Mouse (Mus musculus): Measurements from ENCODE around the gene Aspg. TPM values are rescaled to one million over a fixed set of nuclear protein-coding genes. Genes with fewer than 3 reads are reported as not detected.

Aspg gene
- polyA plus RNA-seq, 1 experiment from 2014 or later: 3.7 TPM

DNA sequence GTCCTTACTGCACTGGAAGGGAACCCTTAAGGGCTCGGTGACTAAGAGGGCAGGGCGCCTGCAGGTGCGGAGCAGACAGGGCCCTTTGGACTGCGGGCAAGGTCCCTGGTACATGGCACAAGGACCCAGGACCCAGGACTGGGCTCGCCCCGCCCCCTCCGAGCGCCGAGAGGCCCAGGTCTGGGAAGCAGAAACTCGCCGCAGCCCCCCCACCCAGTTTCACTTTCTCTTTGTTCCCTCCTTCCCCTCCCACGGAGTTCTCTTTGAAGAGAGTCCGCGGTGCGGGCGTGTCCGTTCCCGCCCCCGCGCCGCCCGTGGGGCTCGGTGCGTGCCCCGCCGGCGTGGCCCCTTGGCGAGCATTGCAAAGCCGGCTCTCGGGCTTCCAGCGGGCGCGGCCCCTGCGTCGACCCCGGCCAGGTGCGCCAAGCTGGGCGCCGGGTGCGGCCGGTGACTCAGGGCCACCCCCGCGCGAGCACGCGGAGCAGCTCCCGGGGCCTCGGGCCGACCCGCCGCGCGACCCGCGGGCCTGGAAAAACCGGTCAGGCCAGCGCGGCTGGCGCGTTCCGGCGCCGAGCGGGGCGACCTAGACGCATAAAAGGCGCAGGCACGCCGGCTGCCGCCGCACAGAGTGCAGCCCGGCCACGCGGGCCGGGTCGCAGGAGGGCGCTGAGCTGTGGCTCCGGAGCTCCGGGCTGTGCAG is 23.8 kb downstream of the Aspg start:
- Histone ChIP-seq H3K36me3 (ENCODE audit: insufficient read depth, low read length) (no peaks in the 10 kb centered on the region), H3K4me1 (ENCODE audit: insufficient read depth, low read length) (peaks cover 21% of the 10 kb centered on the region), H3K9me3 (ENCODE audit: low read length) (no peaks in the 10 kb centered on the region), H3K27me3 (ENCODE audit: insufficient read depth, low read length) (peaks cover 37% of the 10 kb centered on the region), H3K9ac (replicated peaks; ENCODE audit: low read length) (peak overlapping the region; percentile 76), H3K27ac (ENCODE audit: low read length) (peak overlapping the region; percentile 93), H3K4me2 (replicated peaks; ENCODE audit: low read depth, low read length) (peak overlapping the region; percentile 80), H3K4me3 (ENCODE audit: low read length) (peak overlapping the region; percentile 77)
- ATAC-seq (ENCODE audit: low FRiP score, low TSS enrichment): peak; percentile 86
- under 1% methylated on average over 63 of the region's 79 CpGs for WGBS

DNA sequence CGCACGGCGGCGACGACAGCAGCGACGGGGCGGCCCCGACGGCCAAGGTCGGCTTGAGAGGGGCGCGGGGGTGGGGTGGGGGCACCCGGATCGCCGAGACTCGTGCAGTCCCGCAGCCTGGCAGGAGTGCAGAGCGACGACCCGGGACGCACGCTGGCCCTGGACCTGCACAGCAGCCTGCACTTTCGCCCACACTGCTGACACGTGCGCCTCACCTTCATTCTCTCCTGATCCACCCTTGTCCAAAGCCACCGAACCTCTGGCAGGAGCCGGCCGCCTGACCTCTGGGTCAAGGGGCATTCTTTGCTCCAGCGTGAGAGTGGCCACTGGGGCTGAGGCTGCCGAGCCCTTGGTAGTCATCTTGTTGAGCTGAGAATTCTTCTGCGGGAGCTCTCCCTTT is 24.5 kb downstream of the Aspg start:
- peak overlapping the region; percentile 80 for H3K4me2 ChIP-seq (replicated peaks; ENCODE audit: low read depth, low read length)
- H3K36me3 ChIP-seq (ENCODE audit: insufficient read depth, low read length): no peaks in the 10 kb centered on the region
- H3K4me1 ChIP-seq (ENCODE audit: insufficient read depth, low read length): peaks cover 21% of the 10 kb centered on the region
- H3K4me3 ChIP-seq (ENCODE audit: low read length): peak overlapping the region; percentile 77
- 9% methylated on average over 28 of the region's 32 CpGs for WGBS
- H3K27me3 ChIP-seq (ENCODE audit: insufficient read depth, low read length): peaks cover 37% of the 10 kb centered on the region
- peak overlapping the region; percentile 78 for H3K27ac ChIP-seq (ENCODE audit: low read length)
- H3K9me3 ChIP-seq (ENCODE audit: low read length): no peaks in the 10 kb centered on the region
- peak overlapping the region; percentile 76 for H3K9ac ChIP-seq (replicated peaks; ENCODE audit: low read length)
- ATAC-seq (ENCODE audit: low FRiP score, low TSS enrichment): peak; percentile 55

DNA sequence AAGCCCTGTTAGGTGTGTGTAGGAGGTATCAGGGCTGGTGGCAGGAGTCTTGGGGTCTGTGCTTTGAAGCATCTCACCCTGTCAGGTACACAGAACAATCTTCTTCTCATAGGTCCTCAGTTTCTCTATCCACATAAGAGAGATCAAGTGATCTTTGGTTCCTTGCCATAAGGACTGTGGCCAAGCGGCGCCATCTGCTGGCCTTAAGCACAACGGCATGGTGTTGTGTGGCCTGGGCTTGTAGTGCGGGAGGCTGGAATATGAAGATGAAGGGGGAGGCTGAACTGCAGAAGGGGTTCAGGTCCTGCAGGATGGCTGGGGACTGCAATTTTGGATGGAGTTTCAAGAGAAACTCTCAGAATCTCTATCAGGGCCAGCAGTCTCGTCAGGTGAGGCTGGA is 33.8 kb downstream of the Aspg start:
- no peak for ATAC-seq (ENCODE audit: low FRiP score, low TSS enrichment)
- H3K27ac ChIP-seq (ENCODE audit: low read length): no peak overlapping the region
- peaks cover 15% of the 10 kb centered on the region for H3K4me1 ChIP-seq (ENCODE audit: insufficient read depth, low read length)
- H3K9me3 ChIP-seq (ENCODE audit: low read length): no peaks in the 10 kb centered on the region
- peaks cover 43% of the 10 kb centered on the region for H3K27me3 ChIP-seq (ENCODE audit: insufficient read depth, low read length)
- WGBS: 9% methylated on average over 5 of the region's 5 CpGs
- H3K4me2 ChIP-seq (replicated peaks; ENCODE audit: low read depth, low read length): no peak overlapping the region
- no peaks in the 10 kb centered on the region for H3K36me3 ChIP-seq (ENCODE audit: insufficient read depth, low read length)
- H3K4me3 ChIP-seq (ENCODE audit: low read length): no peak overlapping the region
- no peak overlapping the region for H3K9ac ChIP-seq (replicated peaks; ENCODE audit: low read length)

DNA sequence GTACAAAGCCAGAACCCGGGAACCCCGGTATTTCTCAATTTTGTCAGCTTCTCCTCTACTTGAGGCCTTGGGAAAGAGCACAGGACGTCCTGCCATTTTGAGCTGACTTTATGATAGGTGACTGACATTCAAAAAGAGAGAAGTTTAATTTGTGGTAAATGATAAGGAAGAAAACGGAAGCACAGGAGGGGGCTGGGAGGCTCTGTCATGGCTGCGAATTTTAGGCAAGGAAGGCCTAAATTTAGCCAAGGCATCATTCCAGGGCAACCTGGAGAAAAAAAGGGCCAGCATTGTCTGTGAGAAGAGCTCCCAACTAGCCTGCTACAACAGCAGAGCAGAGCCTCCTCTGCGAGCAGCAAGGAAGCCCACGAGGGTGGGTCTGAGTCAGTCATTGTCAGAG is 34.3 kb downstream of the Aspg start:
- no peak overlapping the region for H3K4me3 ChIP-seq (ENCODE audit: low read length)
- H3K27me3 ChIP-seq (ENCODE audit: insufficient read depth, low read length): peaks cover 43% of the 10 kb centered on the region
- no peak overlapping the region for H3K4me2 ChIP-seq (replicated peaks; ENCODE audit: low read depth, low read length)
- no peak overlapping the region for H3K27ac ChIP-seq (ENCODE audit: low read length)
- no peaks in the 10 kb centered on the region for H3K9me3 ChIP-seq (ENCODE audit: low read length)
- H3K36me3 ChIP-seq (ENCODE audit: insufficient read depth, low read length): no peaks in the 10 kb centered on the region
- ATAC-seq (ENCODE audit: low FRiP score, low TSS enrichment): no peak
- WGBS: 57% methylated on average over 7 of the region's 7 CpGs
- no peak overlapping the region for H3K9ac ChIP-seq (replicated peaks; ENCODE audit: low read length)
- H3K4me1 ChIP-seq (ENCODE audit: insufficient read depth, low read length): peaks cover 20% of the 10 kb centered on the region

DNA sequence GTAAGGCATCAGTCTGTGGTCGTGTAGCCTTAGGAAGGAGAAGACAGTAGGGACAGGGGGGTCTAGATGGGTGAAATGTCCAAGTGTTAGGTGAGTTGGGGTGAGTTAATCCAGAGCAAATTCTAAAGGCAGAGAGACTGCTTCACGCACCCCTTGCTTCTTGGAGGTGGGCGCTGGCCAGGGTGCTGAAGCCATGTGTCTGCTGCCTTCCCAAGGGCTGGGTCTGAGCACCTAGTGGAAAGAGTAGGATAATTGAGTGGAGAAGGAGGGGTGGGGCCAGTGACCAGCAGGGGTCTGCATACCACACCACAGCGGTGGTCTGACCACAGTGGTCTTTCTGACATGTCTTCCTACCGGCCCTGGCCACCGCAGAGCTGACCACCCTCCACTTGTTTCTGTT is 34.8 kb downstream of the Aspg start:
- H3K9ac ChIP-seq (replicated peaks; ENCODE audit: low read length): no peak overlapping the region
- WGBS: 5% methylated on average over 6 of the region's 6 CpGs
- no peak overlapping the region for H3K4me3 ChIP-seq (ENCODE audit: low read length)
- H3K27me3 ChIP-seq (ENCODE audit: insufficient read depth, low read length): peaks cover 46% of the 10 kb centered on the region
- no peak overlapping the region for H3K4me2 ChIP-seq (replicated peaks; ENCODE audit: low read depth, low read length)
- peaks cover 26% of the 10 kb centered on the region for H3K4me1 ChIP-seq (ENCODE audit: insufficient read depth, low read length)
- no peak overlapping the region for H3K27ac ChIP-seq (ENCODE audit: low read length)
- H3K36me3 ChIP-seq (ENCODE audit: insufficient read depth, low read length): no peaks in the 10 kb centered on the region
- no peaks in the 10 kb centered on the region for H3K9me3 ChIP-seq (ENCODE audit: low read length)
- ATAC-seq (ENCODE audit: low FRiP score, low TSS enrichment): no peak

DNA sequence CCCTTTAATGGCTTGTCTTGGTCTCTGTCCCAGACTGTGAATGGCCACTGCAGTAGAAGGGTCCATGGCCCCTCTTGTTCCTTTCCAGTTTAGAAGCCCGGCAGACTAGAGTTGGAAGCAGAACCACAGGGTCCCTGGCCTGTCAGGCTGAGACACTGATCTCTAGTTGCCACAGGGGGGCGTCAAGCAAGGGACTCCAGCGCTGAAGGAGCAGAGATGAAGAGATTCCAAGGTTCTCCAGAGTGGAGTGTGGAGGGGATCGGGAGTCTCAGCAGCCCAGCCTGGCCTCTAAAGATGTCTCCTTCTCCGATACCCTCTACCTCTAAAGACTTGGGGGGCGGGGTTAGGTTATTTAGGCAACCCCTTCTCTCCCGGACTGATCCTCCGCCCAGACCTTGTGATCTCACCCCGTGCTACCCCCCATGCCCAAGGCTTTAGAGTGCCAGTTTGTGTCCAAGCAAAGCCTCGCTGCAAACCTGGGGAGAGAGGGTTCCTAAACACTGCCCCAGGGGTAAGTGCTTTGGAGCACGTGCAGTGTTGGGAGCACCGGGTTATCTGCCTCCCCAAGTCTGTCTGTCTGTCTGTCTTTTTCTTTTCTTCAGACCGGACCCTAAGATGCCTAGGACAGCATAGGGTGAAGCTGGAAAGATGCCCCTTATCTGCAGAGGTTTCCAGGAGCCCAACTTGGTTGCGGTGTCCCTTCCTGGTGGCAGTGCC is 36.8 kb downstream of the Aspg start:
- WGBS: 6% methylated on average over 14 of the region's 14 CpGs
- no peaks in the 10 kb centered on the region for H3K36me3 ChIP-seq (ENCODE audit: insufficient read depth, low read length)
- H3K4me3 ChIP-seq (ENCODE audit: low read length): peak overlapping the region; percentile 61
- no peaks in the 10 kb centered on the region for H3K9me3 ChIP-seq (ENCODE audit: low read length)
- H3K27ac ChIP-seq (ENCODE audit: low read length): no peak overlapping the region
- H3K27me3 ChIP-seq (ENCODE audit: insufficient read depth, low read length): peaks cover 55% of the 10 kb centered on the region
- peaks cover 41% of the 10 kb centered on the region for H3K4me1 ChIP-seq (ENCODE audit: insufficient read depth, low read length)
- no peak overlapping the region for H3K9ac ChIP-seq (replicated peaks; ENCODE audit: low read length)
- peak overlapping the region; percentile 87 for H3K4me2 ChIP-seq (replicated peaks; ENCODE audit: low read depth, low read length)
- no peak for ATAC-seq (ENCODE audit: low FRiP score, low TSS enrichment)

DNA sequence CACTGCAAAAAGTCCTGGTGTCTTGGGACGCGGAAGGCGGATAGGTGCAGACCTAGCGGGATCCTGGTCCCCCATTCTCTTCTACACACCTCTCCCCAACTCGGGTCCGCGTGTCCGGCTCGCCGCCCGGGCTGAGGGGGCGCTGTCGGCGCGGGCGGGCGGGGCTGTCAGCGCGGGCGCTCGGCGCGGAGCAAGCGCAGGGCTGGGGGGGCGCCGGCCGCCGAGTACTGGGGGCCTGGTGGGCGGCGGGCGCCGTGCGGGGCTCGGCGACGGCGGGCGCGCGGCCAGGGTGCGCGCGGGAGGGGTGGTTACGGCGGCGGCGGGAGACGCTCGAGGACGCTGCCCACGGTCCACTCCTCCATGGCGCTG is 37.3 kb downstream of the Aspg start:
- no peaks in the 10 kb centered on the region for H3K9me3 ChIP-seq (ENCODE audit: low read length)
- H3K4me3 ChIP-seq (ENCODE audit: low read length): peak overlapping the region; percentile 61
- ATAC-seq (ENCODE audit: low FRiP score, low TSS enrichment): no peak
- H3K9ac ChIP-seq (replicated peaks; ENCODE audit: low read length): 0 out of 2 replicates have a peak overlapping the region, but pooled peaks have one; percentile 36
- H3K27ac ChIP-seq (ENCODE audit: low read length): no peak overlapping the region
- peaks cover 41% of the 10 kb centered on the region for H3K4me1 ChIP-seq (ENCODE audit: insufficient read depth, low read length)
- no peaks in the 10 kb centered on the region for H3K36me3 ChIP-seq (ENCODE audit: insufficient read depth, low read length)
- under 1% methylated on average over 33 of the region's 52 CpGs for WGBS
- H3K27me3 ChIP-seq (ENCODE audit: insufficient read depth, low read length): peaks cover 61% of the 10 kb centered on the region
- H3K4me2 ChIP-seq (replicated peaks; ENCODE audit: low read depth, low read length): peak overlapping the region; percentile 87

DNA sequence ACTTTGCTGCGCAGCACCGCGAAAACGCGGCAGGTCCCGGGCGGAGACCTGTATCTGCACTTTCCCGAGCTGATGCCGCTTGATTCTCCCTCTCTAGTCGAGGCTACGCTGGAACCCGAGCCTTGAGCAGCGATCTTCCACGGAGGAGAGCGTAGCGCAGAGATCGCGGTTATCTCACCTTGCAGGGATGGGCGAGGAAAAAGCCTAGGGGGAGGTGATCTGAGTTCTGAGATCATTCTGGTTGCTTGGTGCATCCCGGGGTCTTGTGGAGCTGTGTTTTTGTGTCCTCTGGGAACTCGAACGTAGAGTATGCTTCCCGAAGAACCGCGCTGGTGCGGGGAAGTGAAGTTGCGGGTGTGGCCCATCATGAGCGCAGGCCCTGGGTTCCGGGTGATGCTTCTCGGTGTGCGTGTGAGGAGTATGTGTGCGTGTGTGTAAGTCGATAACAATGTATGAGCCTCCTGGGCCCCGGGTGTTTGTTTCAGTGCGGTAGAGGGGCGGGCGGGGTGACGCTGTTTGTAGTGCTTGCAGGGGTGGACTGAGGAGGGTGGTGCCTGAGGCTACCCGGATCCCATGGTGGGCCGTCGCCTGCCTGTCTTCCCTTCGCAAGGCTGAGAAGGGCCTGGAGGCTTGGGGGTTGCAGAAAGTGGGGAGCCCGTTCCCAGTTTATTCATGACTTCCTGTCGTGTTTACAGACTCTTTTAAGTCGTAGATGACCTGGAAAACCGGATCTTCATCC is 38.1 kb downstream of the Aspg start:
- no peaks in the 10 kb centered on the region for H3K9me3 ChIP-seq (ENCODE audit: low read length)
- no peaks in the 10 kb centered on the region for H3K36me3 ChIP-seq (ENCODE audit: insufficient read depth, low read length)
- peak overlapping the region; percentile 61 for H3K4me3 ChIP-seq (ENCODE audit: low read length)
- peak overlapping the region; percentile 87 for H3K4me2 ChIP-seq (replicated peaks; ENCODE audit: low read depth, low read length)
- H3K27me3 ChIP-seq (ENCODE audit: insufficient read depth, low read length): peaks cover 62% of the 10 kb centered on the region
- H3K9ac ChIP-seq (replicated peaks; ENCODE audit: low read length): 0 out of 2 replicates have a peak overlapping the region, but pooled peaks have one; percentile 36
- WGBS: 2% methylated on average over 46 of the region's 46 CpGs
- H3K27ac ChIP-seq (ENCODE audit: low read length): no peak overlapping the region
- H3K4me1 ChIP-seq (ENCODE audit: insufficient read depth, low read length): peaks cover 41% of the 10 kb centered on the region
- ATAC-seq (ENCODE audit: low FRiP score, low TSS enrichment): no peak

DNA sequence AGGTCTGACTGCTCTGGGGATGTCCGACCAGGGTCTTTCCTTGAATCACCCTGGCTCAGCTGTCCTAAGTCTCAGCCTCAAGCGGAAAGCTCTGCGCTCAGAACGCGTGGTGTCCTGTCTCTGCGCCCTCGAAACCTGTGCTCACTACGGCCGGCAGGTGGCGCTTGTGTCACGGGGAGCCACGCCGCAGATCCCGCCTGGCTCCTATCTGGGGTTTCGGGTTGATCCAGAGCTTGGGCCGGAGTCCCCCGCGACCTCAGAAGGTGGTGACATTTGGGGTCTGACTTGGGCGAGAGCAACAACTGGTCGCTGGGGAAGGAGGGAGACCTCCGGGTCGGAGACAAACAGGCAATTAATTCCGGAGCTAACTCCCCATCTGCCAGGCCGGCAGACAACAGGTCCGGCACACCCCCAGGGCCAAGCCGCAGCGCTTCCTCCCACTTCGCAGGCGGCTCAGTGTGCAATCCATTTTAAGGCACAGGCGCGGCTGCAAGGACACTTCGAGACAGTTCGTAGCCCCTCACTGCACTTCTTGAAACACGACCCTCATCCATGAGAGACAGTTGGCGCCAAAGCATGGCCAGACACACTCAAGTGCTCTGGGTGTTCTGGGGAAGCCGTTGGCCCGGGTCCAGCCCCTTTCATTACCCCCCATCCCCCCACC is 38.9 kb downstream of the Aspg start:
- no peak overlapping the region; the same call in 1 of the 2 replicates for H3K9ac ChIP-seq (replicated peaks; ENCODE audit: low read length)
- no peaks in the 10 kb centered on the region for H3K9me3 ChIP-seq (ENCODE audit: low read length)
- H3K4me2 ChIP-seq (replicated peaks; ENCODE audit: low read depth, low read length): peak overlapping the region; percentile 87
- WGBS: under 1% methylated on average over 37 of the region's 37 CpGs
- H3K27me3 ChIP-seq (ENCODE audit: insufficient read depth, low read length): peaks cover 62% of the 10 kb centered on the region
- peak; percentile 47 for ATAC-seq (ENCODE audit: low FRiP score, low TSS enrichment)
- H3K4me1 ChIP-seq (ENCODE audit: insufficient read depth, low read length): peaks cover 48% of the 10 kb centered on the region
- peak overlapping the region; percentile 58; the same call in 1 of the 2 replicates for H3K27ac ChIP-seq (ENCODE audit: low read length)
- peak overlapping the region; percentile 61 for H3K4me3 ChIP-seq (ENCODE audit: low read length)
- no peaks in the 10 kb centered on the region for H3K36me3 ChIP-seq (ENCODE audit: insufficient read depth, low read length)
